Mouse (Mus musculus) neutrophil, adult 83 days (primary cell): ENCODE data around the gene Xiap. TPM values are rescaled to one million over a fixed set of nuclear protein-coding genes. Genes with fewer than 3 reads are reported as not detected.

Experiments
- total RNA-seq, 2 experiments: library from RNA; stranded (reverse); gene quantifications; one replicate each; pipeline ENCODE4 v1.2.4; 2023

Gene Xiap
- total RNA-seq: 10 to 100 TPM; 52.1 to 55.2 TPM

DNA sequence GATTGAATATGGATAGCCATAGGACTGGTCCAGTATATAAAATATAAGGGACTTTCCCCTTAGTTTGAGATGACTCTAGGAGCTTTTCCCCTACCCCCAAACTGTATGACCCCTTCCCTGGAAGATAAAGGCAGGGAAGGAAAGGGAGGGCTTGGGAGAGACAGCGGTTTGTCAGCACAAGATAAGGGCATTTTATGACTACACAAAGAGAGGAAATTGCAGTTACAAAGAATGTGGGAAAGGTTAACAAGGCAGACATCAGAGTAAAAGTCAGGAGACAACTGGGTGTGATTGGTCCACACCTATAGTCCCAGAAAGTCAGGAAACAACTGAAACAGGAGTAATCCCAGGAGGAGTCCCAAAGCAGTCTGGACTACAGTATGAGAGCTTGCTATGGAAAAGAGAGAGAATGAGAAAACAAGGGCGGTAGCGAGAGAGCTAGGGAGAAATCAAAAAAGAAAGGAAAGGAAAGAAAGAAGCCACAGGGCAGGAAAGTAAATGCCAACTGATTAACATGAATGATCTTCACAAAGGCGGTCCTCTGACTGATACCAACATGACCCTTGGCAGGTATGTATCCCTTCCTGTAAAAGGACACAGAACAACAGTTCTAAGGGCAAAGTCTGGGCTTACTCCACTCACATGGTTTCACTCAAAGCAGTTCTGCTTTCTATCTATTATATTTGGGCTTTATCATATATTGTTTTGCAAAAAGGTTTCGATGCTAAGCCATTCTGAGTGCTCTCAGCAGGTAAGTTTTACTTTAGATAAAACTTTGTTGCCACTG is at the start of gene Xiap:
TSS of gene Xiap (plus strand) at position 398 of the 787 bp plus-strand sequence.

DNA sequence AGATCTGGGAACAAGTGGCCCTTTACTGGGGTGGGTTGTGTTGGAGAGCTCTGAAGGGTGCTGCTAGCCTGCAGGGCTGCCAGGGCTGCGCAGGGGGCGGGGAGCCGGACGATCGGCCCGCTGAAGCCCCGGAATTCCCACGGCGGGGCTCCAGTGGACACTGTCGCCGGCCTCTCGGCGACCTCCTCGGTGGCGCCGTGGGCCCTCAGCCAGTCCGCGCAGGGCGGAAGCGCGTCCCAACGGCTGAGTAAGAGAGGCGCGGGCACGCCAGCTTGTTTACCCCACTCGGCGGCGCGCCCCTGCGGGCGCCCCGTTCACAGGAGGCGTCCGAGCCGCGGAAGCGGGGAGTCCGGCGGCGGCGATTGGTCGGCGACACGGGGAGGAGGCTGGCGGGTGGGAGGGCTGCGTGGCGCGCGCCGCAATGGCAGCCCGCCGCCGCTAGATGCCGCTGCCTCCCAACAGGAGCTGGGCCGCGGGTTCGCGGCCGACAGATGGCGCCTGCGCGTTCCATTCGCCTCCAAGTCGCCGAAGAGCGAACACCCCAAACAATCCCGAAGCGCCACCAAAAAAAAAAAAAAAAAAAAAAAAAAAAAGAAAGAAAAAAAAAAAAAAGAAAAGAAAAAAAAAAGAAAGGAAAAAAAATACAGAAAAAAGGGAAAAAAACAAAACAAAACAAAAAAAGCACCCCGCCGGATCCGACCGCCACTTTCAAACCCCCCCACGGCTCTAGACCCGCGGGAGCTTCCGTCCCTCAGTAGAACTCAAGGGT is 89.5 kb downstream of the Xiap start, which contains the start of gene Stag2:
TSS of gene Stag2 (plus strand) at position 530 of the 769 bp plus-strand sequence.

Other genes with a start within 250 kb of the Xiap start
- gene Thoc2, start 139.0 kb upstream of the Xiap start, total RNA-seq: 10 to 100 TPM; 54.6 to 58.9 TPM
- 100 to 1,000 TPM; 140 to 150 TPM for gene Stag2, start 89.6 kb downstream of the Xiap start, total RNA-seq